Mouse (Mus musculus) E14TG2a.4 (cell line): ENCODE measurements at regions not wholly inside any gene's neighbourhood (a gene's known extent, or its start where the extent isn't known, plus 50 kb on each side); places are given as distances from the start of the nearest gene placed in this dataset.

Source experiments
- CTCF ChIP-seq: conservative IDR thresholded peaks from 2 replicates; pipeline ENCODE4 v1.5.1; 2014; ENCODE audit warnings: low read length
- NANOG ChIP-seq: IDR thresholded peaks from 2 replicates; pipeline ENCODE4 v1.6.1; 2014; ENCODE audit warnings: borderline replicate concordance, low read length, mixed read lengths
- POU5F1 ChIP-seq: IDR thresholded peaks from 2 replicates; pipeline ENCODE4 v1.6.1; 2014; ENCODE audit warnings: low read length, borderline replicate concordance

GRCm38 (mm10) chr16:78449231-78449630 lies 72.2 kb upstream of the Btg3 start:
- TF ChIP-seq CTCF, result no peak
- no peak for TF ChIP-seq NANOG
- TF ChIP-seq POU5F1, result no peak
